Mouse (Mus musculus) forebrain, embryonic 11.5 days (tissue): ENCODE data around the gene Nop2. TPM values are rescaled to one million over a fixed set of nuclear protein-coding genes. Genes with fewer than 3 reads are reported as not detected.

ENCODE experiments used
- ATAC-seq: fragments of 200-750 bp; cut with Nextera tagmentation; replicated peaks from 2 replicates; pipeline ENCODE4 v1.8.0; 2017; ENCODE audit warnings: moderate TSS enrichment; ENCODE audit not compliant: low FRiP score
- DNase-seq: peaks from one replicate; pipeline ENCODE4 v3.0.0-alpha.2; 2017; ENCODE audit warnings: low spot score
- H3K27ac ChIP-seq: fragments of 300-500 bp; sonication (generic); 2 replicates; pipeline ENCODE4 v1.5.1; 2014; ENCODE audit warnings: low read depth, low read length
- H3K27me3 ChIP-seq: fragments of 300-500 bp; sonication (generic); 2 replicates; pipeline ENCODE4 v1.6.1; 2014; ENCODE audit warnings: mild to moderate bottlenecking, low read length, mixed read lengths; ENCODE audit not compliant: control insufficient read depth, insufficient read depth
- H3K36me3 ChIP-seq: fragments of 300-500 bp; sonication (generic); 2 replicates; pipeline ENCODE4 v1.6.1; 2014; ENCODE audit warnings: mild to moderate bottlenecking, low read length, moderate library complexity, mixed read lengths; ENCODE audit not compliant: control insufficient read depth, insufficient read depth
- H3K4me1 ChIP-seq: fragments of 300-500 bp; sonication (generic); replicated peaks from 2 replicates; pipeline ENCODE4 v1.6.1; 2014; ENCODE audit warnings: low read length, mixed read lengths; ENCODE audit not compliant: control insufficient read depth, insufficient read depth
- H3K4me2 ChIP-seq: fragments of 300-500 bp; sonication (generic); 2 replicates; pipeline ENCODE4 v1.6.1; 2014; ENCODE audit warnings: low read depth, mild to moderate bottlenecking, low read length, moderate library complexity, mixed read lengths; ENCODE audit not compliant: severe bottlenecking
- H3K4me3 ChIP-seq: fragments of 300-500 bp; sonication (generic); 2 replicates; pipeline ENCODE4 v1.5.1; 2014; ENCODE audit warnings: low read depth, low read length
- H3K9ac ChIP-seq: fragments of 300-500 bp; sonication (generic); 2 replicates; pipeline ENCODE4 v1.6.1; 2014; ENCODE audit warnings: low read length
- H3K9me3 ChIP-seq: fragments of 300-500 bp; sonication (generic); 2 replicates; pipeline ENCODE4 v1.6.1; 2016; ENCODE audit warnings: low read length, mixed read lengths; ENCODE audit not compliant: control insufficient read depth
- WGBS: fragments of 180-500 bp; shearing (Covaris S2); extraction: QIAGEN DNeasy Blood & Tissue Kit; methylation state at CpG from one replicate; pipeline ENCODE4 v1.1.7; 2014; 5-methylcytosine and 5-hydroxymethylcytosine counted together
- polyA plus RNA-seq: library from polyadenylated mRNA; unstranded; fragments of >200 nt; fragmentation: Nextera tagmentation; extraction: Ambion mirVana; gene quantifications from 2 replicates; pipeline ENCODE4 v1.2.1, GENCODE M21; 2014

The Nop2 gene
- polyA plus RNA-seq, 1 experiment from 2014 or later, result 65.4 TPM

GRCm38 (mm10) chr6:125099421-125099971, 32.2 kb upstream of the Nop2 start:
- Histone ChIP-seq H3K27me3 (no peaks in the 10 kb centered on the region), H3K4me1 (peaks cover 26% of the 10 kb centered on the region), H3K9me3 (no peaks in the 10 kb centered on the region), H3K4me3 (peak overlapping the region; percentile 11; the same call in 1 of the 2 replicates), H3K27ac (peak overlapping the region; percentile 70), H3K9ac (peak overlapping the region; percentile 37; the same call in 1 of the 2 replicates), H3K4me2 (peak overlapping the region; percentile 97), H3K36me3 (peaks cover 32% of the 10 kb centered on the region)
- ATAC-seq (no peak), DNase-seq (peak; percentile 63)
- 60% methylated on average over 5 of the region's 5 CpGs for WGBS

- no peak overlapping the region for H3K9ac ChIP-seq
- WGBS, result 88% methylated on average over 9 of the region's 9 CpGs
Measured at GRCm38 (mm10) chr6:125101444-125101843, 30.3 kb upstream of the Nop2 start.

GRCm38 (mm10) chr6:125104223-125104622, 27.5 kb upstream of the Nop2 start:
- DNase-seq (no peak), ATAC-seq (no peak)
- Histone ChIP-seq H3K27ac (no peak overlapping the region), H3K9me3 (no peaks in the 10 kb centered on the region), H3K4me1 (peaks cover 10% of the 10 kb centered on the region; the same call in 1 of the 2 replicates), H3K36me3 (peaks cover 72% of the 10 kb centered on the region), H3K9ac (no peak overlapping the region), H3K4me3 (no peak overlapping the region), H3K27me3 (no peaks in the 10 kb centered on the region), H3K4me2 (no peak overlapping the region)
- WGBS, result 94% methylated on average over 4 of the region's 4 CpGs

More at GRCm38 (mm10) chr6:125101444-125101843, 30.3 kb upstream of the Nop2 start:
- no peak overlapping the region for H3K4me2 ChIP-seq
- ATAC-seq (no peak), DNase-seq (no peak)
- peaks cover 26% of the 10 kb centered on the region for H3K4me1 ChIP-seq
- no peaks in the 10 kb centered on the region for H3K9me3 ChIP-seq
- H3K27me3 ChIP-seq, result no peaks in the 10 kb centered on the region
- no peak overlapping the region for H3K27ac ChIP-seq
- H3K36me3 ChIP-seq, result peaks cover 45% of the 10 kb centered on the region
- no peak overlapping the region for H3K4me3 ChIP-seq

- H3K4me3 ChIP-seq, result no peak overlapping the region
- no peaks in the 10 kb centered on the region for H3K9me3 ChIP-seq
- no peak overlapping the region for H3K4me2 ChIP-seq
- no peaks in the 10 kb centered on the region for H3K4me1 ChIP-seq
- no peak overlapping the region for H3K27ac ChIP-seq
- H3K27me3 ChIP-seq, result no peaks in the 10 kb centered on the region
- 97% methylated on average over 2 of the region's 2 CpGs for WGBS
- H3K9ac ChIP-seq, result no peak overlapping the region
- no peak for ATAC-seq
- H3K36me3 ChIP-seq, result peaks cover 78% of the 10 kb centered on the region
- no peak for DNase-seq
Measured at GRCm38 (mm10) chr6:125107705-125108104, 24.0 kb upstream of the Nop2 start.

- Histone ChIP-seq H3K9me3 (no peaks in the 10 kb centered on the region), H3K9ac (no peak overlapping the region), H3K4me1 (no peaks in the 10 kb centered on the region), H3K27me3 (no peaks in the 10 kb centered on the region), H3K27ac (no peak overlapping the region), H3K36me3 (peaks cover 76% of the 10 kb centered on the region), H3K4me3 (no peak overlapping the region), H3K4me2 (no peak overlapping the region)
- DNase-seq, result no peak
- WGBS, result 87% methylated on average over 14 of the region's 14 CpGs
- ATAC-seq, result no peak
Measured at GRCm38 (mm10) chr6:125109371-125109770, 22.3 kb upstream of the Nop2 start.

- Histone ChIP-seq H3K4me2 (no peak overlapping the region), H3K9ac (no peak overlapping the region), H3K4me3 (no peak overlapping the region), H3K4me1 (no peaks in the 10 kb centered on the region), H3K27me3 (no peaks in the 10 kb centered on the region), H3K36me3 (peaks cover 70% of the 10 kb centered on the region), H3K27ac (no peak overlapping the region), H3K9me3 (no peaks in the 10 kb centered on the region)
- peak; percentile 70 for DNase-seq
- no peak for ATAC-seq
- 89% methylated on average over 7 of the region's 7 CpGs for WGBS
Measured at GRCm38 (mm10) chr6:125110927-125111326, 20.8 kb upstream of the Nop2 start.

- H3K27me3 ChIP-seq, result no peaks in the 10 kb centered on the region
- ATAC-seq (no peak), DNase-seq (no peak)
- no peak overlapping the region for H3K4me2 ChIP-seq
- H3K9me3 ChIP-seq, result no peaks in the 10 kb centered on the region
- peaks cover 66% of the 10 kb centered on the region for H3K36me3 ChIP-seq
- H3K4me3 ChIP-seq, result no peak overlapping the region
- H3K9ac ChIP-seq, result no peak overlapping the region
- no peak overlapping the region for H3K27ac ChIP-seq
- WGBS, result 94% methylated on average over 11 of the region's 11 CpGs
- no peaks in the 10 kb centered on the region for H3K4me1 ChIP-seq
Measured at GRCm38 (mm10) chr6:125112553-125112952, 19.2 kb upstream of the Nop2 start.

- Histone ChIP-seq H3K4me1 (no peaks in the 10 kb centered on the region), H3K36me3 (peaks cover 43% of the 10 kb centered on the region), H3K4me2 (no peak overlapping the region), H3K27me3 (no peaks in the 10 kb centered on the region), H3K9me3 (no peaks in the 10 kb centered on the region), H3K4me3 (no peak overlapping the region), H3K9ac (no peak overlapping the region), H3K27ac (no peak overlapping the region)
- WGBS, result 96% methylated on average over 8 of the region's 8 CpGs
- ATAC-seq (no peak), DNase-seq (no peak)
Measured at GRCm38 (mm10) chr6:125119387-125119786, 12.3 kb upstream of the Nop2 start.

- Histone ChIP-seq H3K27ac (no peak overlapping the region), H3K9ac (no peak overlapping the region), H3K36me3 (peaks cover 13% of the 10 kb centered on the region), H3K27me3 (no peaks in the 10 kb centered on the region), H3K9me3 (no peaks in the 10 kb centered on the region), H3K4me2 (no peak overlapping the region), H3K4me1 (peaks cover 4% of the 10 kb centered on the region; the same call in 1 of the 2 replicates), H3K4me3 (no peak overlapping the region)
- ATAC-seq (no peak), DNase-seq (no peak)
- 93% methylated on average over 12 of the region's 12 CpGs for WGBS
Measured at GRCm38 (mm10) chr6:125128724-125129123, 3.0 kb upstream of the Nop2 start.
